Mouse (Mus musculus) lung, embryonic 14.5 days (tissue): ENCODE results near the gene Slc6a14. TPM values are rescaled to one million over a fixed set of nuclear protein-coding genes. Genes with fewer than 3 reads are reported as not detected.

Experiments
- ATAC-seq: fragments of 200-750 bp; cut with Nextera tagmentation; 2 replicates; pipeline ENCODE4 v1.8.0; 2017; ENCODE audit warnings: mild to moderate bottlenecking, moderate TSS enrichment, moderate library complexity; ENCODE audit not compliant: insufficient read depth
- DNase-seq: peaks from one replicate; pipeline ENCODE4 v3.0.0-alpha.2; 2015
- H3K27ac ChIP-seq: fragments of 300-500 bp; sonication (generic); 2 replicates; pipeline ENCODE4 v1.5.1; 2014; ENCODE audit warnings: low read depth, mild to moderate bottlenecking, moderate library complexity
- H3K27me3 ChIP-seq: fragments of 300-500 bp; sonication (generic); 2 replicates; pipeline ENCODE4 v1.6.1; 2014; ENCODE audit warnings: low read length, control low read depth; ENCODE audit not compliant: insufficient read depth
- H3K36me3 ChIP-seq: fragments of 300-500 bp; sonication (generic); 2 replicates; pipeline ENCODE4 v1.6.1; 2014; ENCODE audit warnings: control low read depth; ENCODE audit not compliant: insufficient read depth
- H3K4me1 ChIP-seq: fragments of 300-500 bp; sonication (generic); 2 replicates; pipeline ENCODE4 v1.6.1; 2014; ENCODE audit warnings: antibody characterized with exemption, control low read depth; ENCODE audit not compliant: insufficient read depth
- H3K4me2 ChIP-seq: fragments of 300-500 bp; sonication (generic); 2 replicates; pipeline ENCODE4 v1.6.1; 2014; ENCODE audit warnings: mild to moderate bottlenecking
- H3K4me3 ChIP-seq: fragments of 300-500 bp; sonication (generic); 2 replicates; pipeline ENCODE4 v1.5.1; 2014; ENCODE audit warnings: low read depth, low read length
- H3K9ac ChIP-seq: fragments of 300-500 bp; sonication (generic); 2 replicates; pipeline ENCODE4 v1.6.1; 2014
- H3K9me3 ChIP-seq: fragments of 300-500 bp; sonication (generic); 2 replicates; pipeline ENCODE4 v1.6.1; 2016; ENCODE audit warnings: low read depth, low read length, control low read depth
- CTCF ChIP-seq: IDR thresholded peaks from 2 replicates; pipeline ENCODE4 v1.5.1; 2016; ENCODE audit warnings: antibody characterized with exemption, low read depth
- WGBS: fragments of 180-500 bp; shearing (Covaris S2); extraction: QIAGEN DNeasy Blood & Tissue Kit; methylation state at CpG from one replicate; pipeline ENCODE4 v1.1.7; 2014; 5-methylcytosine and 5-hydroxymethylcytosine counted together
- polyA plus RNA-seq: library from polyadenylated mRNA; unstranded; fragments of >200 nt; fragmentation: Nextera tagmentation; extraction: Ambion mirVana; gene quantifications from 2 replicates; pipeline ENCODE4 v1.2.1, GENCODE M21; 2014

The Slc6a14 gene
- polyA plus RNA-seq, 1 experiment from 2014 or later, result 3.1 TPM

- no peaks in the 10 kb centered on the region for H3K9me3 ChIP-seq
- H3K9ac ChIP-seq, result no peak overlapping the region
- H3K4me2 ChIP-seq, result no peak overlapping the region
- 92% methylated on average over 2 of the region's 2 CpGs for WGBS
- DNase-seq (no peak), ATAC-seq (no peak)
- no peak overlapping the region for H3K4me3 ChIP-seq
- no peaks in the 10 kb centered on the region for H3K36me3 ChIP-seq
- TF ChIP-seq CTCF, result no peak
- H3K4me1 ChIP-seq, result no peaks in the 10 kb centered on the region
- H3K27ac ChIP-seq, result no peak overlapping the region
- no peaks in the 10 kb centered on the region for H3K27me3 ChIP-seq
Observed at GRCm38 (mm10) chrX:21716885-21717284, 2.2 kb downstream of the Slc6a14 start.

DNA sequence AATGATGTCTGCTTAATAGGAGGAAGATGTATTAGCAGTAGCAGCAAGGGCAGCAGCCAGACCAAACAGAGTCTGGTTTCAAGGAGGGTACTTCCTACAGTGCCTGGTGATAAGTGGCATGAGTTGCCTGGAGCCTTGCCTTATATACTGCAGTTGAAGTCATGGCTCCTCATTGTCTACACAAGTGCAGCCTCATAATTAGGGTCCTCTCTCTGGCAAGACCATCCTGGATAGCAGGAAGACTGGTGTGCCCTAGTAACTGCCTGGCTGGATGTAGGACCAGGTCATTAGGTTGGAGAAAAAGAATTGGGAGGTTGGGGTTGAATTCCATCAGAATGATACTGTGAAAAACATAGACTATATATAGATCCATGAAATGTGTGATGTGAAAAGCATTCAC, 30.3 kb downstream of the Slc6a14 start, which contains the start of gene Gm28269:
TSS of gene Gm28269 (minus strand) at position 101 of the 400 bp plus-strand sequence.
- no peak for DNase-seq
- Histone ChIP-seq H3K4me2 (no peak within 1 kb of the TSS), H3K9ac (no peak within 1 kb of the TSS), H3K27ac (no peak within 1 kb of the TSS), H3K4me1 (no peaks in the 10 kb centered on the region), H3K27me3 (no peaks in the 10 kb centered on the region), H3K4me3 (no peak within 1 kb of the TSS), H3K36me3 (no peaks in the 10 kb centered on the region), H3K9me3 (no peaks in the 10 kb centered on the region)
- no peak for TF ChIP-seq CTCF
- ATAC-seq, result no peak

Other genes starting within 250 kb of the Slc6a14 start
- gene Agtr2, start 230.4 kb upstream of the Slc6a14 start, polyA plus RNA-seq, result 7.2 and 7.8 TPM in 2 replicates
- not detected in 2 replicates for gene Gm28269, start 30.2 kb downstream of the Slc6a14 start, polyA plus RNA-seq